Mouse (Mus musculus) small intestine, adult 2 months (tissue): ENCODE data around the gene Surf1.

ENCODE experiments used
- CTCF ChIP-seq: fragments of 200-500 bp; IDR thresholded peaks from 2 replicates; pipeline ENCODE4 v1.5.1; 2012; ENCODE audit warnings: low read depth, mild to moderate bottlenecking, control low read depth, inconsistent platforms, low read length, moderate library complexity, mixed read lengths; ENCODE audit not compliant: insufficient replicate concordance, insufficient read length; ENCODE audit errors: extremely low read depth
- POLR2A ChIP-seq: fragments of 200-500 bp; IDR thresholded peaks from 2 replicates; pipeline ENCODE4 v1.6.1; 2012; ENCODE audit warnings: low read depth, mild to moderate bottlenecking, control low read depth, inconsistent platforms, low read length, moderate library complexity

DNA sequence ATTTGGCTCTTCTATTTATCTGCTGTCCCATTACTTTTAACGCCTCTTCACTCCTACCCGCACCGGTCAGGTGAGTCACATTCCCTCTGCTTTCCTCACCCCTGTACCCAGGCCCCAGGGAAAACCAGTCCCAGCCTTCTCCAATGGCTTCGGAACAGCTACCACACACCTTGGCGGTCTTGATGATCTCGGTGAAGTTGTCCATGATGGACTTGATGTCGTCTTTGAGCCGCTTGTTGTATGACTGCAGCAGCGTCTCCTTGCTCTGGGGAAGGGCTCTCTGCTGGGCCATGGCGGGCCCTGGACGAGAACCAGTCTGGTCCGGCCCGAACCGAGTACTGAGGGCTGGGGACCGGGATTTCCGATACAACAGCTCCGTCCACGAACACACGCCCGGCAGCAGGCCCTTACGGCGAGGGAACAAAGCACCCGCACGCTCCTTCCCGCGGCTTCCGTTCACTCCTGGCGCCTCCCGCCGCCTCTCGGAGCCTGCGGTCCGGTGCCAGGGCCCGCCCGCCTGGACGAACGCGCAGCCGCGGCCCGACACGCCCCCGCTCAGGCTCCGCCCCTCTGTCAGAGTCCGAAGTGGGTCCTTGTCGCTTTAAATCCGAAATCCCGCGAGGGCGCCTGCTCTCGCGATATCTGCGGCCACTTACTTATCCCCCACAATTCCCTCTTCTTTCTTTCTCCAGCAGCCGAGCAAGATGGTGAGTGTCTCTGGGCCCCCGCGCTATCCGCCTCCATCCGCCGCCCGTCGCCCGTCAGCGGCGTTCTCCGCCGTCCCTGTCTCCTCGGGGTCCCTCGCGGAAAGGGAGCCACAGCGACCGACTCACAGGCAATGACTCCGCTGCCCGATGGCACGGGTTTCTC lies 6.0 kb downstream of the Surf1 start, which contains the start of the genes Med22 and Rpl7a:
- peak; percentile 88 for TF ChIP-seq POLR2A
- no peak for TF ChIP-seq CTCF
